Mouse (Mus musculus): ENCODE data around the gene Siglecg. TPM values are rescaled to one million over a fixed set of nuclear protein-coding genes. Genes with fewer than 3 reads are reported as not detected.

Siglecg gene
- not detected in 2 replicates for polyA plus RNA-seq (2012)

DNA sequence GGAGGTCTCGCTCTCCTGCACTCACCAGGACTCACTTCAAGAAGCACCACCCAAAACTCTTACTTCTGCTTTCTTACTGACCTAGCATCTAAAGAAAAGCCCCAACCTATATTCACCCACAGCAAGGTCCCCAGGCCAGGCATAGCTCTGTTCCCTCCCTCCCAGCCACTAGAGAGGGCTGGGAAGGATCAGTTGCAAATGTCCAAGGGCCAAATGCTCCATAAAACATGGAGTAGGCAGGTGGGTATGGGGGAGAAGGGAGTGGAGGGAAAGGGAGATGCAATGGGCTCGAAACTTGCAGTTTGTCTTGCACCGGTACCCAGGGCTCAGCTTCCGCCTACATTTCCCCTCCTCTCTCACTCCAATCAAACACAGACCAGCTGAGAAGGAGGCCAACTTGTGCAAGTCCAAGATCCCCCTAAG lies at the start of gene Siglecg:
Gene Siglecg, plus strand, starts transcription at position 74 of the 423 bp plus-strand sequence.
- TF ChIP-seq GATA1 (IDR thresholded peaks at IDR 0.05; ENCODE audit: low read length), result no peak

DNA sequence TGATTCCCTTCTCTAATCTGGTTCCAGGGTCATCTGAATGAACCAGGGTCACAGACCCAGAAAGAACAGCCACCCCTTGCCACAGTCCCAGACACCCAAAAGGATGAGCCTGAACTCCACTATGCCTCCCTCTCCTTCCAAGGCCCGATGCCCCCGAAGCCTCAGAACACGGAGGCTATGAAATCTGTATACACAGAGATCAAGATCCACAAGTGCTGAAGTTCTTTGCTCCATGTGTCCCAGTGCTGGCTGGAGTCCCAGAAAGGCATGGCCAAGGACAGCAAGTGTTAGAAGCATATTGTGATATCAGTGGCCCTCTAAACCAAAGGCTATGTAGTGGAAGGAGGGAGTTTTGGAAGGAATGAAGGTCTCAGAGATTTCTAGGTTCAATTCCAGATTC lies 49.4 kb upstream of the Siglecg start:
- TF ChIP-seq GATA1 (IDR thresholded peaks at IDR 0.05; ENCODE audit: low read length), result no peak

DNA sequence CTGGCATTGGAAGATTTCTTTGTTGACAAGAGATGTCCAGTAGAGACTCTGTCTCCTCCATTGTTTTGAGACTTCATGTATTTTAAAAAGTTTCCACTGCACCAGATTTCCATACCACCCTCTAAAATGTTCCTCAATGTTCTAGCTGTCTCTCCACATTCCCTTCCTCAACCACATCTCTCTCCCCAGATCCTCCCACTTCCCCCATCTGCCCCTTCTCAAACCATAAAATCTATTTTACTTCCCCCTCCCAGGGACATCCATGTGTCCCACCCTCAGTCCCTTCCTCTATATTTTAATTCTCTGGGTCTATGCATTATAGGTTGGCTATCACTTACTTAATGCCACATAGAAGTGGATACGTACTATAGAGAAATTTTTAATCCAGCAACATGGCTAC lies 46.6 kb upstream of the Siglecg start:
- no peak for TF ChIP-seq GATA1 (IDR thresholded peaks at IDR 0.05; ENCODE audit: low read length)

DNA sequence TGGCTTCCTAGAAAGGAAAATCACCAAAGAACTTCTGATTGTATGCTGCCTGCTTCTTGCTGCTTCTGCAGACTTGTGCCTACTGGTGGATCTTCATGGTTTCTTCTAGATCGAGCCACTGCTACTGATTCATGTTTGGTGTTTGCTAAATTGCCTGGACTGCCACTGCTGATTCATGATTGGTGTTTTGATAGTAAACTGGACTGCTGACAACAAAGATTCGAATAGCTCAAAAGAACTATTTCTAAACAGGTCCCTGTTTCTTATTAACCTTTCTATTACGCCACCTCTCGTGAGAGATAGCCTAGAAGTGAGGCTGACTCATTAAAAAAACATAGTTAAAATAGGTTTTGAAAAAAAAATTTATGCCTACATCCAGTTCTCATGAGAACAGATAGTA lies 46.0 kb upstream of the Siglecg start:
- TF ChIP-seq GATA1 (IDR thresholded peaks at IDR 0.05; ENCODE audit: low read length), result no peak

DNA sequence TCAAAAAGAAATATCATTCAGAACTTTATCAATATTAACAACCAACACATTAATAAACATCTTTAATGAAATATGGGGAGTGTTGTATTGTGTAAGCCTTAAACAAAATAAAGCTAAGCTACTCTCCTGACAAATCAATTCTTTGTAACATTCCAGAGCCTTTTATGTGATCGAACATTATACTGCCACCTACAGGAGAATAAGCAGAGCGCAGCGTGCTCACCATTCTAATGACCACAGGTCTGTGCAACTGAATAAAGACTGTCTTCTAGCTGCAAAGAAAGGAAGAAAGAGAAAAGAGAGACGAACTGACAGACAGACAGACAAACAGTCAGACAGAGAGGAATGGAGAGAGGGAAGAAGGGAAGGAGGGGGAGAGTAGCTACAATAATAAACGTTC lies 29.8 kb upstream of the Siglecg start:
- TF ChIP-seq GATA1 (IDR thresholded peaks at IDR 0.05; ENCODE audit: low read length), result no peak

DNA sequence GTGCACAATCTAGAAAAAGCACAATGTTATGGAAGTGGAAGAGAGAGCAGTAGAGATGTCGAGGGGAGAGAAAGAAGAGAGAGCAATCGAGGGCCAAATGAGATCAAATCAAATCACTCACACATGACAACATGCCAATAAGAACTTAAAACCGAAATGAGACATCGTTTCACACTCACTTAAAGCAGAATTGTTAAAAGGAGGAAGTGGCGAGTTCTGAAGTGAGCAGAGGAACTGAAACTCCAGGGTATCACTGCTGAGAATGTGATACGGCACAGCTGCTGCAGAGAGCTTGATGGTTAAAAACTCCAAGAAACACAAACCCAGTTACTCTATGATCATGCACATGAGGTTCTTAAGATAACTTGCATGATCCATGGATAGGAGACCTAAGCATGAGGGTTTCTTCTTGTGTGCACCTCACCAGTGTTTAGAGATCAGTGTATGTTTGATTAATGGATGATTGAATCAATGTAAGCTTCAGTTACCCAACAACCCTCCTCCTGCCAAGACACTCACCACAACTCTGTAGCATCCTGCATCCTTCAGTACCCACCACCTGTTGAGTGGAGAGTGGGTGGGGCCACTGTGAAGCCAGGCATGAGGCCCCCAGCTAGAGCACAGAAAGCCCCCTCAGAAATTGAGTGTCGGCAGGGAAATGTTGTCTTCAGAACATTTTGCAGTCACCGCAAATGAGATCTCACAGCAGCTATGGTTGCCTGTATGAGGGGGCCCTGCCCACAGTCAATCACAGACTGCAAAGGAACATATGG lies 15.5 kb upstream of the Siglecg start:
- no peak for TF ChIP-seq GATA1 (IDR thresholded peaks at IDR 0.05; ENCODE audit: low read length)

DNA sequence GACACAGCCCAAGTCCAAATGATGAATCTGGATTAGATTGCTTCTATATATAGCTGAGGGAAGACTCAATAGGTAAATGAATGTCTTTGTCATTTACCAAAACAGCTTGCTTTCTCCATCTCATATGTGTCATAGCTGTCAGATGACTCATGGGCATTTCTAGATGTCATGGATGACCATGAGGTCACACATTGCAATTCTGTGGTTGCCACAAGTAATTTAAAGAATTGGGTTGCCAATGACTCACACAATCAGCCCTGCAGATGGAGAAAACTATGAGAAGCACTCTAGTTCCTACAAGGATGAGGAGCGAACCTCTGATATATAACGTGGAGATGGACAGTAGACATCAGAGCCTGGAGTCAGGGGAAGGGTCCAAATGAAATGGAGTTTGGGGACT lies 8.5 kb upstream of the Siglecg start:
- TF ChIP-seq GATA1 (IDR thresholded peaks at IDR 0.05; ENCODE audit: low read length), result no peak

DNA sequence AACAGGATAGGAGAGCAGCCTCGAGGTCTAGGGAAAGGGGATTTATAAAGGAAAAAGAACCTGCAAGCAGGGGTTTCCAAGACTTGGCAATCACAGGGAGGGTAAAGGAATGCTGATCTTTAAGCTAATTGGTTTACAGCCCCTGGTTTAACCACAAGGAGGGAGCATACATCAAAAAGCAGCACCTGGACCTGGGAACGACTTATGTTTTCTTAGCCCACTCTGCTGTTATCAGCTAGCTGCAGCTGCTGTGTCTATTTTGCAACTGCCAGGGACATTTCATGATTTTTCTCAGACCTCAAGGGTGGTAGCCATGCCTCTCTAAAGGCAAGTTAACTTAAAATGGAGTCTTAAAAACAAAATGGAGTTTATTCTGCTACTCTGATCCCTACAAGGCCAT lies 5.3 kb upstream of the Siglecg start:
- no peak for TF ChIP-seq GATA1 (IDR thresholded peaks at IDR 0.05; ENCODE audit: low read length)

DNA sequence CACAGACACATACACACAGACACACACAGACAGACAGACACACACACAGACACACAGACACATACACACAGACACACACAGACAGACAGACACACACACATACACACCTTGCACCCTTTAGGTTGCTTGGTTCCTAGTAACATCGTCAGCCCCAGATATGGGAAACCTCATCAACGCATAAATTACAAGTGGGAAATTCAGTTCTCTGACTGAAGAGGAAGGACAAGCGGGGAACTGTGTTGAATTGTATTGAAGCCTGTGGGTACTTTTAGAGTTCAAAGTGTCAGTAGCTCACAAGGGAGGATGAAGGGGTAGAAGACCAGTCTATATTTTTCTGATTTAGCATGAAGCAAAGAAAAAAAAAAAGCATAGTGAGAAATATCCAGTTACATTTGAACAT lies 431 bp upstream of the Siglecg start:
- no peak for TF ChIP-seq GATA1 (IDR thresholded peaks at IDR 0.05; ENCODE audit: low read length)

DNA sequence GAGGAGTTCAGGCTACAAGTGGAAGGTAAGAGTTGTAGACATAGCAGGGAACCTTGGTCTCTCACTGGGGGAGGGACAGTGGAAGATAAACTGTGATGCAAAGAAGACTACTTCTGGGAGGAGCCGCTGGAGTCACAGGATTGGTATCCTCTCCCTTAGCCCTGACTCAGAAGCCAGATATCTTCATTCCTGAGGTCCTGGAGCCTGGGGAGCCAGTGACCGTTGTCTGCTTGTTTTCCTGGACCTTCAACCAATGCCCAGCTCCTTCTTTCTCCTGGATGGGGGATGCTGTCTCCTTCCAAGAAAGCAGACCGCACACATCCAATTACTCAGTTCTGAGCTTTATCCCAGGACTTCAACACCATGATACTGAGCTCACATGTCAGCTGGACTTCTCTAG lies 1.1 kb downstream of the Siglecg start:
- TF ChIP-seq GATA1 (IDR thresholded peaks at IDR 0.05; ENCODE audit: low read length), result no peak

DNA sequence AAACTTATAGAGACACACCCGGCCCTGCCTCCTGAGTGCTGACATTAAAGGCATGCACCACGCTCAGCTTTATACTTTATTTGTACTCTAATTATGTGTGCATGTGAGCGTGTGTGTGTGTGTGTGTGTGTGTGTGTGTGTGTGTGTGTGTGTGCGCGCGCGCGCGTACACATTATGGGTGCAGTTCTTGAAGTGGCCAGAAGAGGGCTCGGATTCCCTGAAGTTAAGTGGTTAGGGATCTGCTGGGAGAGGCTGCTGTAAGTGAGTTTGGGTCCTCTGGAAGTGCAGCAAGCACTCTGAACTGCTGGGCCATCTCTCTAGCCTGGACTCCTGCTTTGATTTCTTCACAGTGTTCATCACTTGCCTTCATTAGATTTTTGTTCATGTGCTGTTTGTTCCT lies 9.3 kb downstream of the Siglecg start:
- no peak for TF ChIP-seq GATA1 (IDR thresholded peaks at IDR 0.05; ENCODE audit: low read length)

DNA sequence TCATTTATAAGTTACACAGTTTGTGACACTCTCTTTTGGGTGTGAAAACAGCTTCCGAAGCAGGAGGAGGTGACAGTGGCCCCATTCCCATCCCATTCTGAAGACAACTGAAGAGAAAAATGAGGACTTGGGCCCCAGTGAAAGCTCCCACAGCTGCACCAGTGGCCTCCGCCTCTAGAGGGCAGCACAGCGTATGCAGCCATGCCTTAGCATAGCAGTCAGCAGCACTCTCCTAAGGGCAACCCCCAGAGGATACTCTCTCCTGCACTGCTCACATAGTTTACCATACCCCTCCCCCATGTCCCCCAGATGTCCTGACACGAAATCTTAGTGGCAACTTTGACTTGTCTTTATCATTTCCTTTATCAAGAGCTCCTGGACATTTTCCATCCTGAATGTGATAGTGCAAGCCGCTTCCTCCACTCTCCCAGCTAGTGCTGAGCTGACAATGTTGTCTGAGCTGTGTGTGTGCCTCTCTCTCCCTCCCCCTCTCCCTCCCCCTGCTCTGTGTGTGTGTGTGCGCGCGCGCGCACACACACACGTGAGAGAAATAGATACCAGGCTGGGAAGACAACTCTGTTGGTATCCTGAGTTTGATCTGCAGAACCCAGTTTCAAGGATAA lies 15.1 kb downstream of the Siglecg start:
- no peak for TF ChIP-seq GATA1 (IDR thresholded peaks at IDR 0.05; ENCODE audit: low read length)

DNA sequence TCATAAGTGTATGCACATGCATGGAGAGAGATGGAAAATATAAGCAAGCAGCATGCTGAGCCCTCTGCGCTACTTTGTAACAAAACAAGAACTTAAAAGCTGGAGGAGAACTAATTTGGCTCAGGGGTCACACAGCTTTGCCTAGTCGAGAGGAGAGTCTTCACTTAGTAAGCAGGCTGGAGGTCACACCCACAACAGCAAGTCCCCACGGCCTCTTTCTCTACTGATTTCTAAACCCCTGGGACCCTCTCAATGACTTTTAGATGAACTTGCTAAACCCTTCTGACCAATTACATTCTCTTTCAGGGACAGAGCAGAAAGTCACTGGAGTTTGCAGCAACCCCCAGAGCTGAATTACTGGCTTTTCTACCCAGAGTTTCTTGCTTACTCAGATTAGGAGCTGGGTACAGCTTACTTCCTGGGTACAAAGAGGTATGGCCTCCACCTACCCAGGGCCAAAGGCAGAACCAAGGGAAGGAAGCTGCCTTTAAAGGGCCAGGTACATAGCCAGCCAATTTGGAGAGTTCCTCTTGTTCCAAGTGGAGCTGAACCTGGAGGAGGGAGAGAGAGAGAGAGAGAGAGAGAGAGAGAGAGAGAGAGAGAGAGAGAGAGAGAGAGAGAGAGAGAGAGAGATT lies 16.1 kb downstream of the Siglecg start:
- no peak for TF ChIP-seq GATA1 (IDR thresholded peaks at IDR 0.05; ENCODE audit: low read length)

DNA sequence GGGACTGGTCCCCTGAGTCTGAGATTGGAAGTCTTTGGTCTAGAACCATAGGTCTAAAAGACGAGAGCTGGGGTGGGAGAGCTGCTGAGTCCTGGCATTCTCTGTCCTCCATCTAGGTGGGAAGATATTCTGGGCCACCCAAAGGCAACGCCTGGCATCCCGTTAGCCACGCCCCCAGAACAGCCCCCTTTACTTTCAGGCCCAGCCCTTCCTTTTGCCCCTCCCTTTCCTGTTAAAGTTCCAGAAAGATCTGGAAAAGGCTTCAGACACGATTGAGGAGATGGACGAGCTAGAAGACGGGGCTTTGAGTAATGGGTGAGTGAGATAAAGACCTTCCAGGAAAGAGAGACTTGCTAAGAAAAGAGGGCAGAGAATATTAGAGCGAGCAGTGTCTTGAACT lies 19.4 kb downstream of the Siglecg start, which contains the start of gene Lim2:
Gene Lim2, plus strand, starts transcription at position 265 of the 400 bp plus-strand sequence.
- no peak for TF ChIP-seq GATA1 (IDR thresholded peaks at IDR 0.05; ENCODE audit: low read length)

DNA sequence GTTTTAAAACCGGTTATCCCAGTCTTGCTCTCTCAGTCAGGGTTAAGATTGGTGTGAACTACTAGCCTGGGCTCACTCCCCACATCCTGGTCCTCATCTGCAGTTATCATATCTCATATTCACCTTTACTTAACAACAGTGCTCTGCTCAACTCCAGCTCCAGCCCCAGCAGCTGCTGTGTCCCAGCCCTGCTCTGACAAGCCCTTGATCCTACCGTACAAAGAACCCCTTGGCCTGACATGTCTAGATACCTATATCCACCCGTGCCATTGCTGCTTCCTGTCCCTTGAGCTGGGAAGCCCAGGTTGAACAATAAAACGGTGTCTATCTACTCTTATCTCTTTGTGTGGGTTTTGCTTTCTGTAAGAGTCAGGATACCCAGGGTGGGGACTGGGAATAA lies 21.5 kb downstream of the Siglecg start:
- no peak for TF ChIP-seq GATA1 (IDR thresholded peaks at IDR 0.05; ENCODE audit: low read length)

DNA sequence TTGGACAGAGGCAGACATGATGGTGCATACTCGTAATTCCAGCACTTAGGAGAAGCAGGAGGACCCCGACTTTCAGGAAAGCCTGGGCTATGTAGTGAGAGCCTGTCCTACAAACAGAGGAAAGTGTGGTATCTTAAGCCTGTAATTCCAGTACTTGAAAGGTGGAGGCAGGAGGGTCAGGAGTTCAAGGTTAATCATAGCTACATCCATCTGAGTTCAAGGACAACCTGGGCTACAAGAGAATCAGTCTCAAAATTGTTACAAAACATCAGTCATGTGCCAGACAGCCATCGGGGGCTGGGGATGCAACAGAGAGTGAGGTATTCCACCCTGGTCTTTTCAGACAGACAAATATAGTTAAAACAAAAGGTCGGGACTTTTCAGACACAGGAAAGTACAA lies 24.9 kb downstream of the Siglecg start:
- TF ChIP-seq GATA1 (IDR thresholded peaks at IDR 0.05; ENCODE audit: low read length), result no peak

DNA sequence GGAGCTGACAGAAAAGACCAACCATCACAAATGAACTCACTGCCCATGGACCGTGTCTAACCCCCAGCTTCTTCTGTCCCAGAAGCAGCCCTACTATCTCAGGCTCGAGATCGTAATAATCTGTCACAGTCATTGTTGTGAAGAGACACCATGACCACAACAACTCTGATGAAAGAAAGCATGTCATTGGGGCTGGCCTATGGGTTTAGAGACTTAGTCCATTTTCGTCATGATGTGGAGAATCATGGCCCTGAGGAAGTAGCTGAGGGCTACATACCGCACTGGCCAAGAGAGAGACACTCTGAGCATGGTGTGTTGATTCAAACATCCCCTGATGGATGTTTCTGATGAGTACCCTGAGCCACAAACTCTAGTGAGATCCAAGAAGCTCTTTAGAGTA lies 26.7 kb downstream of the Siglecg start:
- TF ChIP-seq GATA1 (IDR thresholded peaks at IDR 0.05; ENCODE audit: low read length), result no peak
